Mouse (Mus musculus): ENCODE results near the gene Ccdc15.

- TF ChIP-seq CTCF (IDR thresholded peaks at IDR 0.05; ENCODE audit: low read depth) (no peak), EP300 (IDR thresholded peaks at IDR 0.05; ENCODE audit: low read depth) (no peak)
Observed at GRCm38 (mm10) chr9:37232201-37233195, 115.7 kb downstream of the Ccdc15 start.

Measured in heart, postnatal 0 days (tissue).